Mouse (Mus musculus) cerebellum, postnatal 25 days (tissue): ENCODE results near the gene Cdkn2c.
"Not testable (repeated sequence)": the region's sequence is repeated elsewhere in the genome, so short reads cannot be mapped to it uniquely, and the experiment has no call there.

Experiments
- DNase-seq, 2 experiments: peaks; one replicate each; pipeline ENCODE4 v3.0.0; 2021; ENCODE audit warnings: mixed read lengths in 2 of 2

Gene Cdkn2c

DNA sequence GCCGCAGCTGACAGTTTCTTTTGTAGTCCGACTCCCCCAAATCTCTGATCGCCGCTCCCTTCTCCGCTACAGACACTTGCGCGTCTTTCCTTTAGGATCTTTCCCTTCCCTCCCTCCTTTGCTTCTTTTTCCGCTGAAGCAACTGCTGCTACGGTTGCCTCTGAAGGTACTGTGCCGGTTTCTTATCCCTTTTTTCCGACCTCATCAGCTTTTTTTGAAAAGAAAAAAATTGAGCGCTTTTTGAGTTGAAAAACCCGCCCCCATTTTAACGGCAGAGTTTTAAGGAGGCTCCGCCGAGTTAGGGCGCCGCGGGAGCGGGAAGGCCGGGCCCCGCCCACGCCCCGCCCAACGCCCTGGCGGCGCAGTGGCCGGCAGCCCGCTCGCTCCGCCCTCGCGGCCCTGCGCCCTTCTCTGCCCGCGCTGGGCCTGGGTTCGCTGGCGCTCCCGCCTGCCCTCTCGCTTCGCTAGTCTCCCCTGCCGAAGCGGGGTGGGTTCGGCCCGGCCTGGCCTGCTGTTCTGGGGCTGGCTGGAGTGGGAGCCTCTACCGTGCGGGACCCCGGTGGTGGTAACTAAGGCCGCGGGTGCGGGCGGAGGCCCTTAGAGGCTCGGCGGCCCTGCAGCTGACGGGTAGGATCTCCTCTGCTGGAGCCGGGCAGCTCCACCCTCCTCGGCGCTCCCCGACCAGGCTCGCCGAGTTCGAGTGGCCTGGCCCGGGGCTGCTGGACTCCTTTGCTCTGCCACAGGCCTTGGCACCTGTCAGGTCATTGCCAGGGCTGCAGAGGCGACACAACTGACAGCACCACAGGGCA, at the start of gene Cdkn2c:
TSS of gene Cdkn2c (minus strand) at position 729 of the 809 bp plus-strand sequence.
- peak; percentile 94 for DNase-seq

DNA sequence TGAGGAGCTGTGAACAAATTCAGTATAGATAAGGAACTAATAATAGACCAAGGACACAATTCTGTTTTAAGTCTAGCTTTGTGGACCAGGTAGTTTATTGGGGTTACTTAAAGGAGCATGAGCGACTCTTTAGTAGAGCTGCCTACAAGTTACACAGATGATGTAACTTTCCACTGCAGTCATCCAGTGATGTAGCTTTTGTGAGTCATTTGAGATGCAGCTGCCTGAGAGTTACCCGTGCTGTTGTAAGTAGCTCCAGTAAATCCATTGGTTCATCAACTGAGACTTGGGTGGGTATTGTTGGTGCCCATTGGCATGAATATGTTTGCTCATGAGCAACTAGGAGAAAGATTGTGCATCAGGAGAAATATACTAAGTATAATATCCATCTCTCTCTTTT, 38.4 kb upstream of the Cdkn2c start:
- DNase-seq = no peak

DNA sequence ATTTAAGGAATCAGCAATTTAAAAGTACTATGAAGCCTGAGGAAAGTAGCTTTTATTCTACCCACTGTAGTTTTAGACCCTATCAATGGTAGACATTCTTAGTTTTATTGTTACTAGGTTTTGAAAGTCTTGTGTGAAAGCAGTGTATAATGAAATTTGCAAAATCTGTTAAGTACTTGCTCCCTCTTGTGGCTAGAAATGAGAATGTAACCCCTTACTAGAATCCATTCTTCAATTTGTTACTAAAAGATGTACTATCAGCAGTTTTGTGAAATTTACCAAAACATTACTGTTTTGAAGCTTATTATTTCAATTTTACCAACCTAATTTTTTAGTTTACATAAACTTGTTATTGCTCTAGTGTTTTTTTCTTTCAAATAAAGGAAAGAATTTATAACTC, 36.6 kb upstream of the Cdkn2c start:
- no peak for DNase-seq

DNA sequence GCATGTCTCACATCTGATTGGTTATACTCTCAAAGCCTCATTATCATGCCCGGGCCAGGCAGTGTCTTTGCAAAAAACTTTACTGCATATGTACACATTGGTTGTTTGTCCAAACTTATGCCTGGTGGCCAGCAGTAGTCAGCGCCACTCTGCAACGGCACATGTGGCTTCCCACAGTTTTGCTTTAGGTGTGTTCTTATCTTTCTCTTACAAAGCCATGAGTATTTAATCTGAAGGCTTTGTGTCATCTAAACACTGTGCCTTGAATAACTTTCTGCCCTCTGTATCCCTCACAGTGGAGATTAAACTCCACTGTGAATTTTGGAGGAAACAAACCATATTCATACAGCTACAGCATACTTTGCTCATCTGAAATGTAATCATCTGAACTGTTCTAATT, 33.7 kb upstream of the Cdkn2c start:
- not testable (repeated sequence) for DNase-seq

DNA sequence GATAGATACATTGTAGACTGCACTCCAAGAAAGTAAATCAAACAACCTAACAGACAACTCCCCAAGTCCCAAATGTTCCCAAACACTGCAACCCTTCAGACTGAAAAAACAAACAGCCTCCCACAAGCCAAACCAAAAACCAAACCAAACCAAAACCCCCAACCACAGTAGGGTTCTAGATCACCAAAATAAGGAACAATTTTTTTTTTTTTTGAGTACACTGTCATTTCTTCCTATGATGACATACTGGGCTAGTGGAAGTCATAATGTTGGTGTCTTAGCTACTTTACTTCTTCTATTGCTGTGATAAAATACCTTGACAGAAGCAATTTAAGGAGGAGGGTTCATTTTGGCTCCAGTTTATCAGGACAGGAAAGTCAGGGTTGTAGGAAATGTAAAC, 25.7 kb upstream of the Cdkn2c start:
- no peak for DNase-seq

DNA sequence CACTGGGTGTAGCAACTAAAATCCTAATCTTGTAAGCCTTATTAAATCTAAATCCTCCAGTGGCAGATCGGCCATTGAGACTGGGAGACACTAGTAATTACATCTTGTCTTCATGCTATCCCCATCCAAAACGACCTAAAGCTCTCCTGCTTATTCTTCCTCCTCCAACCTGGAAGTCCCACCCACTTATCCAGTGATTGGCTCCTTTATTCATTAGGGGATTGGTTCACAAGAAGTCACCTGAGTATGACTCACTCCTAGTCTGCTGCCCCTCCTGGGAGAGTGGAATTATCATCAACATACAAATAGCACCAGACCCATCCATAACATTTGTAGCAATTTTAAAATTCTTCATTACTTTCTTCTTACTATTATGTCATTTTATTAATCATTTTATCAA, 16.6 kb upstream of the Cdkn2c start:
- no peak for DNase-seq

DNA sequence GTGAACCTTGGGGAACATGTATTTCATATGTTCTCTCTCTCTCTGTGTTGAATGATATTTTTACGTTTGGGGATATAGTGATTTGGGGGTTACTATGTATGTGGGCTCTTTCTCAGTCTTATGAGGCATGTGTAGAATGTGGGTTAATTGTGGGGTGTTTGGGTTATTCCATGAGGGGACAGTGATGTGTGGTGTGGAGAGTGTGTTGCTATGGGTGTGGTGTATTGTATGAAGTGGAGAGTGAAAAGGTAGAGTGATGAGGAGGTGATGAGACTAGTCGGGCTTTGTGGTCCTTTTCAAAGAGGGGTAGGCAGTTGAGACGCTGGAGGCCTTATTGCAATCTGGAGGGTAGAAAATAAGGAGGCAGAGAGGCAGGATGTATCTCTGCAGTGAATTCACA, 10.2 kb upstream of the Cdkn2c start:
- peak in 1 of 2 experiments; percentile 13 for DNase-seq

DNA sequence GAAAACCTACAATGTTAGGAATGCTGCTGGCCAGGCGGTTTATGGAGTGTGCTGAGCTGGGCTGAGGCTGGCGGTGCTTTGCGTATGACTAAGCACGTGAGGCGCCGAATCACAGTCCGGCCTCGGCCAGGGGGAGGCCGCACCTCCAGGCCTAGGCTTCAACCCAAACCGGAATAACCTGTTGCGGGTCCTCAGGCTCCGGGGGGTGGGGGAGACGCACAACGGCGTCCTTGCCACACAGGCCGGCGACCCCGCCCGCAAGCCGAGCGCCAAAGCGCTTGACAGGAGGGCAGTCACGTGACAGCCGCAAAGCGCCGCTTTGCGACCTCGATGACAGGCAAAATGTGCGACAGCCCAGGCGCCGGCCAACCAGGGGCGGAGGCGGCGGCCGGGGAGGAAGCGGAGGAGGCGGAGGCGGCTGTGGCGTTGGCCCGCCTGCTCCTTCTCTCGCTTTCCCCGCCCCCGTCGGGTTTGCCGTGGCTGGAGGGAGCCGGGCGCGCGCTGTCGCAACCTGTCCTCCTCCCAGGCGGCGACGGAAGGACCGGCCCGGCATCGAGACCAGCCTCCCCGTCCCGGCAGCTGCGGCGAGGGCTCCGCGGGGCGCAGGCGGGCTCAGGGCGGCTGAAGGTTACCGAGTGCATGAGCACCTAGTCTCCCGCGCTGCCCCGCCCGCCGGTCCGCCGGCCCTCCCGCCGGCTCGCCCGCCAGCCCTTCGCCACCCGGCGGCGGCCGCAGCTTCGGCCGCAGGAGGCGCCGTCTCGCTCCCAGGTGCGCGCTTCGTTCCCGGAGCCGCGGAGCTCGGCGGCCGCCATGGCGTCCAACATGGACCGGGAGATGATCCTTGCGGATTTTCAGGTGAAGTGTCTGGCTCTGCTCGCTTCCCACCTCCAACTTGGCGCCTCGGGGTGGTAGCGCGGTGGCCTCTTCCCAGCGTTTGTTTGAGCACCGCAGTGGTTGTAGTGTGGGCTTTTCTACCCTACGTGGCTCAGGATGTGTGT, 9.5 kb upstream of the Cdkn2c start, which contains the start of gene Faf1:
TSS of gene Faf1 (plus strand) at position 371 of the 998 bp plus-strand sequence.
- DNase-seq = peak; percentile 99

DNA sequence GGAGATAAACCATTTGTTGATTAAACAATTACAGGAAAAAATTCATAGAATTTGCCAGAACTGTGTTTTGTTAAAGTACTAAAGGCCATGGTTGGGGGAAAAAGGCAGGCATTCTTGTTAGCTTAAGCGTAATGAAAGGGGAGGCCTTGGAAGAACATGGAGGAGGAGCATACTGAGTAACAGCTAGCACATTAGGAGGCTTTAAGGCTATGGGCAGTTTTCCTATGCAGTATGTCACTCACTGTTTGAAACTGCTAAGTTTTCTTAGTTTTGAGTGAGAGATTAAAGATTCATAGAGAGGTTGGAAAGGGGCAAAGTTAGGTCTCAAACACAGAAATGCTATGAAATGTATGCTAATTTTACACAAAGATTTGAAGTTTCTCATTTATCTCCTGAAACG, 7.1 kb upstream of the Cdkn2c start:
- no peak for DNase-seq

DNA sequence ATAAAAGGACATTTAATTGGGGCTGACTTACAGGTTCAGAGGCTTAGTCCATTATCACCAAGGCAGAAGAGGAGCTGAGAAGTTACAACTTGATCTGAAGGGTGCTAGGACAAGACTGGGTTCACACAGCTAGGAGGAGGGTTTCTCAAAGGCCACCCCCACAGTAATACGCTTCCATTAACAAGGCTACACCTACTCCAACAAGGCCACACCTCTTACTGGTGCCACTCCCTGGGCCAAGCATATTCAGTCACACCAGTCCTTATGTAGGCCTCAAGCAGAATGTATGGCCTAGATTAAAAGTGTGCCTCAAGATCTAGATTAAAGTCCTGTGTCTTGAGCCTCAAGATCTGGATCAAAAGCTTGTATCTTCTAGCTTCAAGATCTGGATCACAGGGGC, 5.0 kb upstream of the Cdkn2c start:
- DNase-seq = no peak

DNA sequence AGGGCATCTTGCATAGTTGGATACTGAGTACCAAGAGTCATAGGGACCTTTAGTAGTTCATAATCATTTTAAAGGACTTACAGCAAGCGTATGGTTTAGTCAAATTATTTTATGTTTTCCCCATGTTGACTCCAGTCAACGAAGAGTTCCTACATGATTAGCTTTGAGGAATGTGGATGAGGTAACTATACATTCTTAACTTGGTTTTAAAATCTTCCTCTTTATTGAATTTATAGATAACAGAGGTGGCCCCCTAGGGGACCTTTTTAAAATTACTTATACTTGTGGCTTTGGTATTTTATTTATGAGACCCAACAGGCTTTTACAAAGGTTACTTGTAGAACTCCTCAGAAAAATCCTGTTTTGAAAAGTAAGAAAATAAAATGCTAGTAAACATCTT, 3.2 kb upstream of the Cdkn2c start:
- DNase-seq = no peak

DNA sequence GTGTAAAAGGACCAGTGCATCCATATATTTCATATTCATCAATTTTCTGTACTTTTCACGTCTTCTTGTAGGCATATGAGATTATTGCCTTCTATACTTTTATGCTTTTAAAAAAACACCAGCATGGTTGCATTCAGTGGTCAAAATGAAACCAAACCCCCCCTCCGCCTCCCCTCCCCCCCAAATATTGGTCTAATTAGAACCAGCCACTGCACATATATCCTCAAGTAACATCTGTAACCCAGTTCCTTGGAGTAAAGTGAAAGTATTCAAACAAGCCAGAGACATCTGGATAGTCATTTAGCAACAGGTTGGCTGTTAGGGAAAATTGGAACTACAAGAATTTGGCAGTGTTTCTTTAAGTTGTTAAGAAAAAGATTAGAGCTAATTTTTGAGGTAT, 529 bp upstream of the Cdkn2c start:
- no peak for DNase-seq

DNA sequence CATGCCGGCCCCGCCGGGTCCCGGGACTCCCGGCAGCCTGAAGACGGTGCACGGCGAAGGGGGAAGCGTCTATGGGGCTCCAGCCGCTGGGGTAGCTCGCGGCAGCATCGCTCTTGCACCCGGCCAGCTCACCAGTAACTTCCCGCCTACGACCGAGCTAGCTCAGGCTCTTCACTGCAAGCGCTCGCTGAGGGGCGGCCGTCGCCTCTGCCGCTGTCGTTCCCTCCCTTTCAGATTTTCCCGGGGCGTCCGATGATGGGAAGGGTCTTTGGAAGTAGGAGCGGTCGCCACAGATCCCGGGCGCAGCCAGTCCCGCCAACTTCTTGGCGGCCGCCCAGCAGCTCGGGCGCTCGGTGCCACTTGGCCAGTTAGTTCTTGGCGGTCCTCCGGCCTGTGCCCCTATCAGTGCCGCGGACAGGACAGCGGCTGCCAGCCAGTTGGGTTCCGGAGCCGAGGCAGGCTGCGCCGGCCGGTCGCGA, 968 bp downstream of the Cdkn2c start:
- peak; percentile 74 to 79 for DNase-seq

DNA sequence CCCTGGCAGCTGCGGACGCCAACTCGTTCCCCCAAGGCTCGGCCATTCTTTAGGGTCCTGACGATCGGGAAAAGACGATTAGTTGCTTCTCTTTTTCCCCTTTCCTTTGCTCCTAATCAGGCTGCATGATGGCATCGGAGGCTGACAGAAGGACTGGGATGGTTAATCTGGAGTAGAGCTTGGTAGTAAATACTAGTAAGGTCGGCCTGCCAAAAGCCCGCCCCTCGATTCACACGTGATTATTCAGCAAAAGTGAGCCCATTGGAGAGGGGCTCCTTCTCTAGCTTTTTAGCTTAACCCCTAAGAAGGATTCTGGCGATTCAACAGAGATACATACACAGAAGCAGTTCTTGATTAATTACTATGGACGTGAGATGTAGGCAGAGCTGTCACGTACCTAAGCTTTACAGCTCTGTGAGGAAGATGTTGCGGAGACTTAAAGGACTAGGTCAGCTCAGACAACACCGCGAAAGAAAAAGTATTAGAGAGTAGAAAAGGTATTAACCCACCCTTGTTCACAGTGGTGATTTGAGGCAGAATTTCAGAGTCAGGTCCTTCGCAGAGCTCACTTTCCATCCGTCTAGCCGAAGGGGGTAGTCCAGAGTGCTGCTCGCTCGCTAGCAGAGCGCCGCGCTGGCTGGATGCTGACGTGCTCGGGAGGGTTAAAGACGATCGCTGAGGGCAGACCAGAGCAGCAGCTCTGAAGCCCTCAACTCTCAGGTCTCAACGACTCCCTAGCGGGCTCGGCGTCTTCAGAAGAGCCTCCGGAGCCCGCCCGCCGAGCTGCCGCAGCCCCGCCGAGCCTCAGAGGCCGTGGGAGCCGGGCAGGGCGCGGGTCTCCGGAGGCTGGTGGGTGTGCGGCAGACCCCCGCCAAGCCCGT, 1.6 kb downstream of the Cdkn2c start:
- DNase-seq = peak; percentile 47 to 58

DNA sequence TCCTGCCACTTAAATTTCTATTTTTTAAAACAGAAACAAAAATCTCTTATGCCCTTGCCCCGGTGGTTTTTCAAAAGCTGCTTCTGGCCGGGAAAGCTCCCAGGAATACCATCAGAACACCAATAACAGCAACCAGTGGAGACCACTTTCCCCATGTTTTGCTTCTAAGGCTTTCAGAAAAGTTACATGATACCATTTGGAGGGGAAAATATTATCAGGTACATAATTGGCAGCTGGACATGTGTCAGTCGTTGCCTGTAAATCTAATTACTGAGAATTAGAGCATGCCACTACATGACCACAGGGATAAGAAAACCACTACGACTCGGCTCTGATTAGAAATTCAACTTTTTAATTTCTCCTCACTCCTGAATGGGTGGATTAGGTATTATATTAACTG, 2.9 kb downstream of the Cdkn2c start:
- DNase-seq = no peak

DNA sequence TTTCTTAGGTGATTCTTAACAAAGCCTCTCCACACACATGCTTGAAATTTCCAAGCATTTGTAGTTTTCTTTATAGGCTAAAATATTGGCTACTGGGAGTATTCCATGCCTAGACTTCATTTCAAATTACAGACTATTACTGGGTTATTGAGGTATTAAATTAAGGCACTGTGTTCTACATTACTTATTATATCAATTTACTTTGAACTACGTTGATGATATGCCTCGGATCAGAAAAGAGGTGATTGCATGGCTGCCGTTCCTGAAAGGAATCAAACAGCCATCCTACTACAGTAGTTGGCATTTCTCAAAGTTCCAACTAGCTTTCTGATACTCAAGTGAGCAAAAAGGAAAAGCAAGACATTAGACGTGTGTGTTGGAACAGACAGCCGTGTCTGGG, 4.7 kb downstream of the Cdkn2c start:
- no peak for DNase-seq

DNA sequence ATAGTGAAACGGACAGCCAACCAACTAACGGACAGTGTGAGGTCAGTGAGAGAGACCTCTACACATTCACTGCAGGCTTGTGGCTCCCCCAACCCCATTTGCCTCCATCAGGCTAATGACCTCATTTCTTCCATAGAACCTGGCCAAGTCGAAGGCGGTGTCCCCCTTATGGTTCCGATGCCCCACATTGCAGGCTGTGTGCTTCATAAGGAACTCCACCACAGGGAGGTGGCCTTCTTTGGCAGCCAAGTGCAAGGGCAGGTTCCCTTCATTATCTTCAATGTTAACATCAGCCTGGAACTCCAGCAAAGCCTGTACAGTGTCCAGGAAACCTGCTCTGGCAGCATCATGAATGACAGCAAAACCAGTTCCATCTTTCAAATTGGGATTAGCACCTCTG, 5.8 kb downstream of the Cdkn2c start:
- no peak for DNase-seq

DNA sequence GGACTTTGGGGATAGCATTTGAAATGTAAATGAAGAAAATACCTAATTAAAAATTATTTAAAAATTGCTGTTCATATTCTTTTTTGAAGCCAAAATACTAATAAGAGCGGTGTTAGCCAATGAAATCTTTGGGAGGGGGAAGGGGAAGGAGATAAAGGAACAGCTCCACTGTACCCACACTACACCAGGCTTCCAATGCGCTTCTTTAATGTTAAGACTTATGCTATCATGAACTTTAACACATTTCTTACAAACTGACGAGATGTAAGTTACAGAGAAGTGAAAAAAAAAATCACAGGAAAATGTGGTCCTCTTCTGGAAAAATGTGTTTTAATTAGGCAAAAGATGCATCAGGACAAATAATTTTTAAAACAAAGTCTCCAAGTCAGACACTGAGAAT, 6.4 kb downstream of the Cdkn2c start:
- no peak for DNase-seq

DNA sequence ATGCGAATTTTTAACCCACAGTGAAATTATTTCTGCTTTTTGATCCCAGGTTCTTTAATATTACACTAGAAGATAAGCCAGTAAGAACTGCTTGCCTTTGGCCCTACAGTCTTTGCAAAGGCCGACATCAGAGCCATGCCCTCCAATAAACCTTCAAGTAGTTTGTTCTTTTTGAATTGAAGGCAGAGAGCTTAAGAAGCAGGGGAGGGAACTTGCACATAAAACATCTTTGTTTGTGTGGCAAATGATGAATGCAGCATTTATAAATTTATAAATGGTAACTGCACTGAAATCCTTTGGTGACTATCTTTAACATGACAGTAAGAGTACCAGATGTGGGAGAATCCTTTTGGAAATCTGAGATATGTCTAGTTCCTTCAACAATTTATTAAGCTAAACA, 7.4 kb downstream of the Cdkn2c start:
- no peak for DNase-seq

DNA sequence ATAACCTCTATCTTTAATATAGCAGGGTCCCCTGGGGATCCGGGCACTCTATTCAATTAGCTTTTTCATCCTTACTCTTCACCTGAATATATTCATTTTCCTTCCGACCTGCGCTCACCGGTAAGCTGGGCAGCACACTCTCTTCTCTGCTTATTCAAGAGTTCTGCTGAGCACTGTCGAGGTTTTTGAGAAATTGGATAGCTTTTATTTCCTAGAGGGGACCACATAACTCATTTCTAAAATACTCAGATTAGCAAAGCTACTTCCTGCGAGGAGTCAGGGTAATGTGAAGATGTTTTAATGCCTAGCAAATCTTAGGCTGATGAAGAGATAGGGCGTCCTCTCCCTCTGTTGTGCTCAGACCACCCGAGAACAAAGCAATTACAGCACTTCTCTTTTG, 8.2 kb downstream of the Cdkn2c start:
- no peak for DNase-seq

DNA sequence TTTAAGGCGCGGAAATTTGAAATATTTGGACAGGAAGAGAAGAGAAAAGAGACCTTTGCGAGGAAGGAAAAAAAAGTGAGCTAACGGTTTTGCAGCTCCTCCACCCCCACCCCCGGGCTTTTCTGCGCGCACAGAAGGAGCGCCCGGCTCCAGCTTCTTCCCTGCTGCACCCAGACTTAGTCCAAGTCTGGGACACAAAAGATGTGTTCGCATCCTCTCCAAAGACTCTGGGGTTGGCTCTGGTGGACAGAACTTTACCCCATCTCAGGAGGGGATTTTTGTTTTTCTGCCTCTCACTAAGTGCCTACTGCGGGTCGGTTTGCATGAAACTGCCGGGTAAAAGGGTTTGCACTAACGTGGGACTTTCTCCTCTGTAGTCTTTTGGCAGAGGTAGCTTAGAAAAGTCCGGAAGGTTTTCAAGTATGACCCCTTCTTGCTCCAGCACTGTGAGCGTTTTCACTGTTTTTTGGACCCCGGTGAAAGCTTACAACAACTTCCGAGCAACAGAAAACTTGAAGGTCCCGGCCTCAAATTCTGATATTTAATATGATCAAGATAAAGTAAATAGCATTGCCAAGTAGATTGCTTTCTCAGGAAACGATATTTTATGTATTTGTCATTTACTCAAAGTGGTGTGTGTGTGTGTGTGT, 9.0 kb downstream of the Cdkn2c start:
- DNase-seq = peak in 1 of 2 experiments; percentile 27
